Mouse (Mus musculus): ENCODE measurements around the gene Gm28048.

- TF ChIP-seq CTCF (IDR thresholded peaks at IDR 0.05; ENCODE audit: control insufficient read depth, insufficient read depth, low read length) (no peak), POLR2A (IDR thresholded peaks at IDR 0.05; ENCODE audit: borderline replicate concordance, control insufficient read depth, low read depth, low read length) (no peak)
Observed at GRCm38 (mm10) chr11:22902923-22903322, 79.0 kb downstream of the Gm28048 start.
